Mouse (Mus musculus): Measurements from ENCODE around the gene Slc10a7. TPM values are rescaled to one million over a fixed set of nuclear protein-coding genes. Genes with fewer than 3 reads are reported as not detected.

The Slc10a7 gene
- polyA plus RNA-seq, 1 experiment: 5.2 TPM

DNA sequence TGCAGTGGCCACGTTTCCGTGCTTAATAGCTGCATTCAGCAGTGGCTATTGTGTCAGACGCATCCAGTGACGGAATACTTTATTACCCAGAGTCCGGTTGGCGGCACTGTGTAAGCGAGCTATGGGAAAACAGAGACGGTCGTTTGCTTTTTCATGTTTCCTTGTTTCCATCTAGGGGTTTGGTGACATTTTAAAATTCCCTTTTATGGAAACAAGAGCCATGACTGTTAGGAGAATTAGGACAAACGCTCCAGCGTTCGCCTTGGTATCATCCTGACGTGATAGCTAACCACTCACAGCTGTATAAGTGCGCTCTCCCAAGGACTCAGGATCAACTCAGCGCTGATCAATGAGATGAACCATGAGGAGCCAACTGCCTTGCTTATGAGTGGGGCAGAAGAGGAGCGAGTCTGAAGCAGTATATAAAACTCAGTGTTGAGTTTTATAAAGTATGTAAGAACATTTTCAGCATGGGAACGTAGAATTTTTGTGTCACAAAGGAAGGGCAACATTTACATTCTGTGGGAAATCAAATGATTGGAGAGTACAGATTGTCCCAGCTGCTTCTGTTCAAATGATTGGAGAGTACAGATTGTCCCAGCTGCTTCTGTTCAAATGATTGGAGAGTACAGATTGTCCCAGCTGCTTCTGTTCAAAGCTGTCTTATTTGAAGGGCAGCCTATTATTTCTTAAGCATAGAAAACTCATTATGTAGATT, 125.5 kb downstream of the Slc10a7 start:
- 72% methylated on average over 17 of the region's 17 CpGs for WGBS
- no peak overlapping the region for H3K4me3 ChIP-seq (ENCODE audit: low read depth, low read length)
- H3K4me1 ChIP-seq (ENCODE audit: control insufficient read depth, insufficient read depth, insufficient read length, low read length): no peaks in the 10 kb centered on the region; the same call in 1 of the 2 replicates
- no peaks in the 10 kb centered on the region for H3K27me3 ChIP-seq (ENCODE audit: control insufficient read depth, insufficient read depth, low read length)
- no peak overlapping the region; the same call in 1 of the 2 replicates for H3K27ac ChIP-seq (ENCODE audit: insufficient read depth, low read depth, low read length)
- TF ChIP-seq CTCF (IDR thresholded peaks at IDR 0.05; ENCODE audit: extremely low read depth, insufficient read length, insufficient replicate concordance, low read depth, low read length) (no peak), POLR2A (IDR thresholded peaks at IDR 0.05; ENCODE audit: low read depth, low read length) (no peak)
- H3K36me3 ChIP-seq (ENCODE audit: control insufficient read depth, insufficient read depth, low read length): 0 out of 2 replicates have a peak, but pooled peaks cover 2% of the 10 kb centered on the region

DNA sequence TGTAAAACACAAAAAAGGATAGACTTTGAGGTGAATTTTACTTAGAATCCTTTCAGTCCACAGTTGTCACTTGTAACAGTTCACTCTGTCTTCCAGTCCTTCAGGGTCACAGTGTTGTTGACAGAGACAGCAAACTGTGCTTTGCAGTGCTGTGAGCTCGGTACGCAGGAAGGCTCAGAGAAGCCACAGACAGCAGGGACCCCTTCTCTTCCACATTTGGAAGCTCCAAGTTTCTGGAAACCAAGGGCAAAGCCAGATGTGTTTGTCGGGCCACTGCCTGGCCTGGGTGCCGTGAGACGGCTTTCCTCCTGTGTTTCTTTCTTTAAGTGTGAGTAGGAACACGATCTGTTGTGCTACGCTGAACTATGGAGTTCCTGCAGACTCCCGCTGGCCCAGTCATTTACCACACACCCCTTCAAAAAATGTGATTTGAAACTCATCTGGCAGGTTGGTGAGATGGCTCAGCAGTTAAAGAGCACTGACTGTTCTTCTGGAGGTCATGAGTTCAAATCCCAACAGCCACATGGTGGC, 126.2 kb downstream of the Slc10a7 start:
- H3K27ac ChIP-seq (ENCODE audit: insufficient read depth, low read depth, low read length): no peak overlapping the region
- H3K4me3 ChIP-seq (ENCODE audit: low read depth, low read length): no peak overlapping the region
- 0 out of 2 replicates have a peak, but pooled peaks cover 2% of the 10 kb centered on the region for H3K36me3 ChIP-seq (ENCODE audit: control insufficient read depth, insufficient read depth, low read length)
- H3K27me3 ChIP-seq (ENCODE audit: control insufficient read depth, insufficient read depth, low read length): no peaks in the 10 kb centered on the region
- whole genome bisulfite sequencing: 91% methylated on average over 8 of the region's 8 CpGs
- TF ChIP-seq POLR2A (IDR thresholded peaks at IDR 0.05; ENCODE audit: low read depth, low read length) (no peak), CTCF (IDR thresholded peaks at IDR 0.05; ENCODE audit: extremely low read depth, insufficient read length, insufficient replicate concordance, low read depth, low read length) (no peak)
- no peaks in the 10 kb centered on the region; the same call in 1 of the 2 replicates for H3K4me1 ChIP-seq (ENCODE audit: control insufficient read depth, insufficient read depth, insufficient read length, low read length)

DNA sequence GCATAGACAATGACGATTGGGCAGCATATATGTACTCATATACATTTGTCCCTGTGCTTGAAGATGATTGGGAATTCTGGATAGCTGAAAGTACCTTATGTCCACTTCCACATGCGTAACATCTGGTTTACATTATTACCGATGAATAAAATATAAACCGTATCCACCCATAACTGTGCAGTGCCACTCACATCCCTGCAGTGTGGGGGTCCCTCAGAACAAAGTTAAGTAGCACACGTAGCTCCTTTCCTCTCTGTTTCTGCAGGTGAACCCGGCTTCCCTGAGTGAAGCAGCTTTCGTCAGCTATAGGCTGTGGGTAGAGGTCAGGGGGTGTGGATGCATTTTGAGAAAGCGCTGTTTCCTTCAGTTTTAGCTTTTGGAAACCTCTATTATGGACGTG, 132.8 kb downstream of the Slc10a7 start:
- WGBS: 93% methylated on average over 9 of the region's 9 CpGs
- Histone ChIP-seq H3K36me3 (ENCODE audit: control insufficient read depth, insufficient read depth, low read length) (no peaks in the 10 kb centered on the region), H3K27me3 (ENCODE audit: control insufficient read depth, insufficient read depth, low read length) (no peaks in the 10 kb centered on the region), H3K4me1 (ENCODE audit: control insufficient read depth, insufficient read depth, insufficient read length, low read length) (no peaks in the 10 kb centered on the region), H3K4me3 (ENCODE audit: low read depth, low read length) (no peak overlapping the region), H3K27ac (ENCODE audit: insufficient read depth, low read depth, low read length) (no peak overlapping the region)
- no peak for TF ChIP-seq CTCF (IDR thresholded peaks at IDR 0.05; ENCODE audit: extremely low read depth, insufficient read length, insufficient replicate concordance, low read depth, low read length)
- TF ChIP-seq POLR2A (IDR thresholded peaks at IDR 0.05; ENCODE audit: low read depth, low read length): no peak

GRCm38 (mm10) chr8:78642376-78642775, 133.2 kb downstream of the Slc10a7 start:
- Histone ChIP-seq H3K27ac (ENCODE audit: insufficient read depth, low read depth, low read length) (no peak overlapping the region), H3K36me3 (ENCODE audit: control insufficient read depth, insufficient read depth, low read length) (no peaks in the 10 kb centered on the region), H3K4me3 (ENCODE audit: low read depth, low read length) (no peak overlapping the region), H3K4me1 (ENCODE audit: control insufficient read depth, insufficient read depth, insufficient read length, low read length) (no peaks in the 10 kb centered on the region), H3K27me3 (ENCODE audit: control insufficient read depth, insufficient read depth, low read length) (no peaks in the 10 kb centered on the region)
- no peak for TF ChIP-seq POLR2A (IDR thresholded peaks at IDR 0.05; ENCODE audit: low read depth, low read length)
- TF ChIP-seq CTCF (IDR thresholded peaks at IDR 0.05; ENCODE audit: extremely low read depth, insufficient read length, insufficient replicate concordance, low read depth, low read length): no peak
- 67% methylated on average over 5 of the region's 5 CpGs for WGBS

- no peaks in the 10 kb centered on the region for H3K36me3 ChIP-seq (ENCODE audit: control insufficient read depth, insufficient read depth, low read length)
- WGBS: 47% methylated on average over 8 of the region's 8 CpGs
- no peak overlapping the region for H3K27ac ChIP-seq (ENCODE audit: insufficient read depth, low read depth, low read length)
- H3K4me1 ChIP-seq (ENCODE audit: control insufficient read depth, insufficient read depth, insufficient read length, low read length): no peaks in the 10 kb centered on the region
- no peak overlapping the region for H3K4me3 ChIP-seq (ENCODE audit: low read depth, low read length)
- no peaks in the 10 kb centered on the region for H3K27me3 ChIP-seq (ENCODE audit: control insufficient read depth, insufficient read depth, low read length)
- TF ChIP-seq CTCF (IDR thresholded peaks at IDR 0.05; ENCODE audit: extremely low read depth, insufficient read length, insufficient replicate concordance, low read depth, low read length) (no peak), POLR2A (IDR thresholded peaks at IDR 0.05; ENCODE audit: low read depth, low read length) (no peak)
Measured at GRCm38 (mm10) chr8:78647000-78647656, 138.0 kb downstream of the Slc10a7 start.

GRCm38 (mm10) chr8:78647846-78648245, 138.7 kb downstream of the Slc10a7 start:
- Histone ChIP-seq H3K4me1 (ENCODE audit: control insufficient read depth, insufficient read depth, insufficient read length, low read length) (no peaks in the 10 kb centered on the region), H3K27ac (ENCODE audit: insufficient read depth, low read depth, low read length) (no peak overlapping the region), H3K36me3 (ENCODE audit: control insufficient read depth, insufficient read depth, low read length) (no peaks in the 10 kb centered on the region), H3K27me3 (ENCODE audit: control insufficient read depth, insufficient read depth, low read length) (no peaks in the 10 kb centered on the region), H3K4me3 (ENCODE audit: low read depth, low read length) (no peak overlapping the region)
- 74% methylated on average over 4 of the region's 4 CpGs for WGBS
- TF ChIP-seq CTCF (IDR thresholded peaks at IDR 0.05; ENCODE audit: extremely low read depth, insufficient read length, insufficient replicate concordance, low read depth, low read length): no peak
- TF ChIP-seq POLR2A (IDR thresholded peaks at IDR 0.05; ENCODE audit: low read depth, low read length): no peak

DNA sequence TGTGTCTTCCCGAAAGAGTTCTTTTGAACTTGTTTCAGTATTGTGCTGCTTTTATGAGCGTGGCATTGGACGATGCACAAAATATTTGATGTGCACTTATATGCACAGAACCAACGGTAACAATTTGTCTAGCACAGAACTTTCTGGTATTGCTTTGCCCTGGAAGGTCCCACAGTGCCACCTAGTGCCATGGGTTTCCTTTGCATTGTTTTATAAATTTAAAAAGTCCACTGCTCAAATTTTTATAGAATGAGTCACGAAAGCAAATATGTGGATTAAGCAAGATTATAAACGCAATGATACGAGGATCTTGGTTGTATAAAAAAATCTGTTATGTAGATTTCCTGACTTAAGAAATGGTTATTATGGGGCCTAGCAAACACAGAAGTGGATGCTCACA, 139.8 kb downstream of the Slc10a7 start:
- Histone ChIP-seq H3K27me3 (ENCODE audit: control insufficient read depth, insufficient read depth, low read length) (no peaks in the 10 kb centered on the region), H3K36me3 (ENCODE audit: control insufficient read depth, insufficient read depth, low read length) (no peaks in the 10 kb centered on the region), H3K27ac (ENCODE audit: insufficient read depth, low read depth, low read length) (no peak overlapping the region), H3K4me1 (ENCODE audit: control insufficient read depth, insufficient read depth, insufficient read length, low read length) (no peaks in the 10 kb centered on the region), H3K4me3 (ENCODE audit: low read depth, low read length) (no peak overlapping the region)
- no peak for TF ChIP-seq POLR2A (IDR thresholded peaks at IDR 0.05; ENCODE audit: low read depth, low read length)
- no peak for TF ChIP-seq CTCF (IDR thresholded peaks at IDR 0.05; ENCODE audit: extremely low read depth, insufficient read length, insufficient replicate concordance, low read depth, low read length)
- 18% methylated on average over 7 of the region's 7 CpGs for WGBS
